Mouse (Mus musculus): ENCODE measurements around the gene Ube2l3. TPM values are rescaled to one million over a fixed set of nuclear protein-coding genes. Genes with fewer than 3 reads are reported as not detected.

The Ube2l3 gene
- polyA plus RNA-seq, 1 experiment from 2014 or later = 346 TPM

GRCm38 (mm10) chr16:17204990-17205389, 2.5 kb upstream of the Ube2l3 start:
- no peak for ATAC-seq (ENCODE audit: low FRiP score)
- Histone ChIP-seq H3K4me1 (peaks cover 18% of the 10 kb centered on the region), H3K4me3 (no peak overlapping the region), H3K27me3 (peaks cover 14% of the 10 kb centered on the region), H3K4me2 (replicated peaks) (no peak overlapping the region), H3K9ac (no peak overlapping the region), H3K9me3 (replicated peaks) (no peaks in the 10 kb centered on the region), H3K36me3 (no peaks in the 10 kb centered on the region), H3K27ac (no peak overlapping the region)
- 4% methylated on average over 6 of the region's 6 CpGs for WGBS

- no peaks in the 10 kb centered on the region for H3K9me3 ChIP-seq (replicated peaks)
- H3K27ac ChIP-seq = no peak overlapping the region
- H3K36me3 ChIP-seq = 0 out of 2 replicates have a peak, but pooled peaks cover 1% of the 10 kb centered on the region
- H3K27me3 ChIP-seq = peaks cover 7% of the 10 kb centered on the region; the same call in 1 of the 2 replicates
- no peak for ATAC-seq (ENCODE audit: low FRiP score)
- H3K4me1 ChIP-seq = peaks cover 15% of the 10 kb centered on the region
- H3K4me3 ChIP-seq = no peak overlapping the region
- 70% methylated on average over 2 of the region's 2 CpGs for WGBS
- no peak overlapping the region for H3K9ac ChIP-seq
- H3K4me2 ChIP-seq (replicated peaks) = no peak overlapping the region
These were observed 472 bp downstream of the Ube2l3 start for GRCm38 (mm10) chr16:17201977-17202376.

- under 1% methylated on average over 63 of the region's 72 CpGs for WGBS
- no peaks in the 10 kb centered on the region for H3K9me3 ChIP-seq (replicated peaks)
- peak overlapping the region; percentile 100 for H3K9ac ChIP-seq
- peak overlapping the region; percentile 79 for H3K27ac ChIP-seq
- H3K4me2 ChIP-seq (replicated peaks) = peak overlapping the region; percentile 66
- peak; percentile 84 for ATAC-seq (ENCODE audit: low FRiP score)
- 0 out of 2 replicates have a peak, but pooled peaks cover 3% of the 10 kb centered on the region for H3K36me3 ChIP-seq
- peak overlapping the region; percentile 100 for H3K4me3 ChIP-seq
- peaks cover 2% of the 10 kb centered on the region; the same call in 1 of the 2 replicates for H3K27me3 ChIP-seq
- peaks cover 15% of the 10 kb centered on the region for H3K4me1 ChIP-seq
These were observed 1.3 kb downstream of the Ube2l3 start for GRCm38 (mm10) chr16:17200953-17201707.

- Histone ChIP-seq H3K9ac (peak overlapping the region; percentile 100), H3K27me3 (no peaks in the 10 kb centered on the region), H3K27ac (peak overlapping the region; percentile 79), H3K4me2 (replicated peaks) (peak overlapping the region; percentile 66), H3K4me1 (peaks cover 15% of the 10 kb centered on the region), H3K9me3 (replicated peaks) (no peaks in the 10 kb centered on the region), H3K4me3 (peak overlapping the region; percentile 100), H3K36me3 (0 out of 2 replicates have a peak, but pooled peaks cover 3% of the 10 kb centered on the region)
- ATAC-seq (ENCODE audit: low FRiP score) = peak; percentile 12; the same call in 1 of the 2 replicates
- 11% methylated on average over 24 of the region's 24 CpGs for WGBS
These were observed 2.1 kb downstream of the Ube2l3 start for GRCm38 (mm10) chr16:17200121-17200952.

- H3K27ac ChIP-seq = no peak overlapping the region
- no peak overlapping the region for H3K9ac ChIP-seq
- H3K36me3 ChIP-seq = peaks cover 11% of the 10 kb centered on the region; the same call in 1 of the 2 replicates
- no peak overlapping the region for H3K4me2 ChIP-seq (replicated peaks)
- no peaks in the 10 kb centered on the region for H3K27me3 ChIP-seq
- no peak overlapping the region for H3K4me3 ChIP-seq
- H3K4me1 ChIP-seq = no peaks in the 10 kb centered on the region
- no peaks in the 10 kb centered on the region for H3K9me3 ChIP-seq (replicated peaks)
- WGBS = 92% methylated on average over 4 of the region's 4 CpGs
- no peak for ATAC-seq (ENCODE audit: low FRiP score)
These were observed 8.6 kb downstream of the Ube2l3 start for GRCm38 (mm10) chr16:17193823-17194222.

- Histone ChIP-seq H3K4me3 (no peak overlapping the region), H3K27ac (no peak overlapping the region), H3K4me1 (no peaks in the 10 kb centered on the region), H3K27me3 (no peaks in the 10 kb centered on the region), H3K9me3 (replicated peaks) (no peaks in the 10 kb centered on the region), H3K4me2 (replicated peaks) (no peak overlapping the region), H3K9ac (no peak overlapping the region), H3K36me3 (peaks cover 12% of the 10 kb centered on the region; the same call in 1 of the 2 replicates)
- no peak for ATAC-seq (ENCODE audit: low FRiP score)
These were observed 17.0 kb downstream of the Ube2l3 start for GRCm38 (mm10) chr16:17185475-17185874.

GRCm38 (mm10) chr16:17183003-17183402, 19.4 kb downstream of the Ube2l3 start:
- ATAC-seq (ENCODE audit: low FRiP score) = no peak
- Histone ChIP-seq H3K9ac (no peak overlapping the region), H3K27me3 (no peaks in the 10 kb centered on the region), H3K27ac (no peak overlapping the region), H3K9me3 (replicated peaks) (no peaks in the 10 kb centered on the region), H3K4me3 (no peak overlapping the region), H3K36me3 (peaks cover 16% of the 10 kb centered on the region; the same call in 1 of the 2 replicates), H3K4me1 (no peaks in the 10 kb centered on the region), H3K4me2 (replicated peaks) (no peak overlapping the region)
- 85% methylated on average over 3 of the region's 3 CpGs for WGBS

- Histone ChIP-seq H3K4me3 (no peak overlapping the region), H3K9me3 (replicated peaks) (no peaks in the 10 kb centered on the region), H3K27ac (no peak overlapping the region), H3K27me3 (no peaks in the 10 kb centered on the region), H3K36me3 (peaks cover 16% of the 10 kb centered on the region; the same call in 1 of the 2 replicates), H3K4me1 (no peaks in the 10 kb centered on the region), H3K4me2 (replicated peaks) (no peak overlapping the region), H3K9ac (no peak overlapping the region)
- no peak for ATAC-seq (ENCODE audit: low FRiP score)
- 89% methylated on average over 2 of the region's 2 CpGs for WGBS
These were observed 20.3 kb downstream of the Ube2l3 start for GRCm38 (mm10) chr16:17182136-17182535.

GRCm38 (mm10) chr16:17181382-17181781, 21.1 kb downstream of the Ube2l3 start:
- Histone ChIP-seq H3K9ac (no peak overlapping the region), H3K36me3 (peaks cover 14% of the 10 kb centered on the region; the same call in 1 of the 2 replicates), H3K4me3 (no peak overlapping the region), H3K4me2 (replicated peaks) (no peak overlapping the region), H3K27me3 (no peaks in the 10 kb centered on the region), H3K9me3 (replicated peaks) (no peaks in the 10 kb centered on the region), H3K4me1 (no peaks in the 10 kb centered on the region), H3K27ac (no peak overlapping the region)
- no peak for ATAC-seq (ENCODE audit: low FRiP score)
- WGBS = 90% methylated on average over 4 of the region's 4 CpGs

GRCm38 (mm10) chr16:17179706-17180105, 22.7 kb downstream of the Ube2l3 start:
- H3K4me2 ChIP-seq (replicated peaks) = no peak overlapping the region

GRCm38 (mm10) chr16:17177623-17178170, 24.8 kb downstream of the Ube2l3 start:
- H3K27me3 ChIP-seq = no peaks in the 10 kb centered on the region
- H3K4me1 ChIP-seq = no peaks in the 10 kb centered on the region
- H3K36me3 ChIP-seq = peaks cover 32% of the 10 kb centered on the region
- ATAC-seq (ENCODE audit: low FRiP score) = no peak
- 94% methylated on average over 1 of the region's 1 CpGs for WGBS
- H3K9ac ChIP-seq = no peak overlapping the region
- H3K9me3 ChIP-seq (replicated peaks) = no peaks in the 10 kb centered on the region
- no peak overlapping the region for H3K4me2 ChIP-seq (replicated peaks)
- H3K27ac ChIP-seq = no peak overlapping the region
- no peak overlapping the region for H3K4me3 ChIP-seq

More at GRCm38 (mm10) chr16:17179706-17180105, 22.7 kb downstream of the Ube2l3 start:
- Histone ChIP-seq H3K4me1 (no peaks in the 10 kb centered on the region), H3K27ac (no peak overlapping the region), H3K27me3 (no peaks in the 10 kb centered on the region), H3K4me3 (no peak overlapping the region), H3K9me3 (replicated peaks) (no peaks in the 10 kb centered on the region), H3K36me3 (peaks cover 20% of the 10 kb centered on the region), H3K9ac (no peak overlapping the region)
- 91% methylated on average over 3 of the region's 3 CpGs for WGBS
- no peak for ATAC-seq (ENCODE audit: low FRiP score)

GRCm38 (mm10) chr16:17175765-17176164, 26.7 kb downstream of the Ube2l3 start:
- H3K36me3 ChIP-seq = peaks cover 45% of the 10 kb centered on the region

More at GRCm38 (mm10) chr16:17175765-17176164, 26.7 kb downstream of the Ube2l3 start:
- no peak overlapping the region for H3K9ac ChIP-seq
- WGBS = 100% methylated on average over 2 of the region's 2 CpGs
- H3K4me2 ChIP-seq (replicated peaks) = no peak overlapping the region
- no peaks in the 10 kb centered on the region for H3K9me3 ChIP-seq (replicated peaks)
- no peak overlapping the region for H3K4me3 ChIP-seq
- no peaks in the 10 kb centered on the region for H3K27me3 ChIP-seq
- no peak for ATAC-seq (ENCODE audit: low FRiP score)
- H3K27ac ChIP-seq = no peak overlapping the region
- H3K4me1 ChIP-seq = no peaks in the 10 kb centered on the region
